Mouse (Mus musculus) MEL (cell line): ENCODE results near the gene Ugt1a2. TPM values are rescaled to one million over a fixed set of nuclear protein-coding genes. Genes with fewer than 3 reads are reported as not detected.
A peak's percentile ranks its signal among the peaks of the same experiment; 100 is the strongest.

Experiments
- DNase-seq: peaks from one replicate; pipeline ENCODE4 v3.0.0; 2011; ENCODE audit warnings: low read depth, low spot score
- H3K27ac ChIP-seq: 2 replicates; pipeline ENCODE4 v1.5.1; 2012; ENCODE audit warnings: low read depth, mild to moderate bottlenecking, control low read depth, low read length, moderate library complexity; ENCODE audit not compliant: control insufficient read depth
- H3K27me3 ChIP-seq, 2 experiments: fragments of 150-350 bp in 1 of 2; sonication (generic) in 1 of 2; 2 replicates each; pipeline ENCODE4 v1.6.1; 2012; ENCODE audit warnings: low read length in 2 of 2, mild to moderate bottlenecking in 2 of 2, improper control_type of control experiment in 1 of 2, moderate library complexity in 1 of 2; ENCODE audit not compliant: insufficient read depth in 2 of 2, control insufficient read depth in 1 of 2
- H3K36me3 ChIP-seq, 2 experiments: 2 replicates each; pipeline ENCODE4 v1.6.1; 2012 to 2014; ENCODE audit warnings: low read length in 2 of 2, improper control_type of control experiment in 1 of 2, inconsistent platforms in 1 of 2, mild to moderate bottlenecking in 1 of 2; ENCODE audit not compliant: insufficient read depth in 2 of 2, control insufficient read depth in 1 of 2
- H3K4me1 ChIP-seq, 2 experiments: fragments of 150-350 bp in 1 of 2; sonication (generic) in 1 of 2; 2 replicates each; pipeline ENCODE4 v1.6.1; 2012; ENCODE audit warnings: low read length in 2 of 2, improper control_type of control experiment in 1 of 2, mild to moderate bottlenecking in 1 of 2; ENCODE audit not compliant: insufficient read depth in 2 of 2, control insufficient read depth in 1 of 2
- H3K4me3 ChIP-seq, 2 experiments: fragments of 150-350 bp in 1 of 2; sonication (generic) in 1 of 2; 2 replicates each; pipeline ENCODE4 v1.5.1; 2012; ENCODE audit warnings: low read depth in 2 of 2, low read length in 2 of 2, mild to moderate bottlenecking in 2 of 2, moderate library complexity in 2 of 2, control low read depth in 1 of 2, improper control_type of control experiment in 1 of 2; ENCODE audit not compliant: control insufficient read depth in 1 of 2, insufficient read depth in 1 of 2
- H3K79me2 ChIP-seq: 2 replicates; pipeline ENCODE4 v1.6.1; 2012; ENCODE audit warnings: mild to moderate bottlenecking, low read length, moderate library complexity; ENCODE audit not compliant: control insufficient read depth, poor library complexity, insufficient read depth
- H3K9ac ChIP-seq: 2 replicates; pipeline ENCODE4 v1.6.1; 2012; ENCODE audit warnings: low read depth, mild to moderate bottlenecking, control low read depth, low read length, moderate library complexity; ENCODE audit not compliant: control insufficient read depth, poor library complexity, severe bottlenecking
- H3K9me3 ChIP-seq: fragments of 150-350 bp; sonication (generic); replicated peaks from 2 replicates; pipeline ENCODE4 v1.6.1; 2012; ENCODE audit warnings: mild to moderate bottlenecking, low read length, improper control_type of control experiment, moderate library complexity; ENCODE audit not compliant: insufficient read depth
- BHLHE40 ChIP-seq: IDR thresholded peaks from 2 replicates; pipeline ENCODE4 v1.6.1; 2012; ENCODE audit warnings: low read depth, mild to moderate bottlenecking, inconsistent platforms, low read length, improper control_type of control experiment, borderline replicate concordance
- CHD2 ChIP-seq: IDR thresholded peaks from 2 replicates; pipeline ENCODE4 v1.6.1; 2011; ENCODE audit warnings: low read length, improper control_type of control experiment
- CTCF ChIP-seq, 3 experiments: IDR thresholded peaks in 2 of 3; conservative IDR thresholded peaks in 1 of 3; 2 replicates each; pipeline ENCODE4 v1.5.1; 2011 to 2012; ENCODE audit warnings: low read length in 3 of 3, low read depth in 2 of 3, mild to moderate bottlenecking in 2 of 3, improper control_type of control experiment in 1 of 3, inconsistent platforms in 1 of 3, mixed read lengths in 1 of 3, moderate library complexity in 1 of 3; ENCODE audit not compliant: control insufficient read depth in 1 of 3, insufficient read depth in 1 of 3, poor library complexity in 1 of 3, severe bottlenecking in 1 of 3
- ELF1 ChIP-seq: IDR thresholded peaks from 2 replicates; pipeline ENCODE4 v1.6.1; 2014; ENCODE audit warnings: low read depth, mild to moderate bottlenecking, inconsistent platforms, low read length, improper control_type of control experiment, moderate library complexity
- EP300 ChIP-seq, 2 experiments: IDR thresholded peaks; 2 replicates each; pipeline ENCODE4 v1.6.1; 2011; ENCODE audit warnings: improper control_type of control experiment in 2 of 2, low read length in 2 of 2, low read depth in 1 of 2, mild to moderate bottlenecking in 1 of 2
- ETS1 ChIP-seq: IDR thresholded peaks from 2 replicates; pipeline ENCODE4 v1.6.1; 2012; ENCODE audit warnings: low read depth, mild to moderate bottlenecking, inconsistent platforms, low read length, improper control_type of control experiment, moderate library complexity
- GATA1 ChIP-seq: IDR thresholded peaks from 2 replicates; pipeline ENCODE4 v1.6.1; 2011; ENCODE audit warnings: low read depth, low read length, improper control_type of control experiment
- HCFC1 ChIP-seq: IDR thresholded peaks from 2 replicates; pipeline ENCODE4 v1.6.1; 2012; ENCODE audit warnings: low read depth, mild to moderate bottlenecking, inconsistent platforms, low read length, improper control_type of control experiment, moderate library complexity
- JUND ChIP-seq: IDR thresholded peaks from 2 replicates; pipeline ENCODE4 v1.6.1; 2011; ENCODE audit warnings: low read depth, mild to moderate bottlenecking, improper control_type of control experiment, low read length
- KAT2A ChIP-seq: conservative IDR thresholded peaks from 2 replicates; pipeline ENCODE4 v1.6.1; 2012; ENCODE audit warnings: low read depth, low read length, improper control_type of control experiment, inconsistent platforms
- MAFK ChIP-seq: IDR thresholded peaks from 2 replicates; pipeline ENCODE4 v1.6.1; 2011; ENCODE audit warnings: low read depth, mild to moderate bottlenecking, low read length, improper control_type of control experiment, borderline replicate concordance
- MAZ ChIP-seq: IDR thresholded peaks from 2 replicates; pipeline ENCODE4 v1.6.1; 2012; ENCODE audit warnings: low read depth, mild to moderate bottlenecking, inconsistent platforms, low read length, improper control_type of control experiment
- MEF2A ChIP-seq: IDR thresholded peaks from 2 replicates; pipeline ENCODE4 v1.6.1; 2014; ENCODE audit warnings: low read depth, mild to moderate bottlenecking, inconsistent platforms, low read length, improper control_type of control experiment; ENCODE audit not compliant: poor library complexity, insufficient replicate concordance, severe bottlenecking; ENCODE audit errors: extremely low read depth
- MXI1 ChIP-seq: IDR thresholded peaks from 2 replicates; pipeline ENCODE4 v1.6.1; 2011; ENCODE audit warnings: mild to moderate bottlenecking, low read depth, low read length, improper control_type of control experiment
- MYB ChIP-seq: IDR thresholded peaks from 2 replicates; pipeline ENCODE4 v1.6.1; 2011; ENCODE audit warnings: mild to moderate bottlenecking, low read depth, low read length, improper control_type of control experiment
- MYC ChIP-seq: IDR thresholded peaks from 2 replicates; pipeline ENCODE4 v1.6.1; 2011; ENCODE audit warnings: low read depth, mild to moderate bottlenecking, low read length, improper control_type of control experiment, moderate library complexity
- NELFE ChIP-seq: IDR thresholded peaks from 2 replicates; pipeline ENCODE4 v1.6.1; 2011; ENCODE audit warnings: low read depth, low read length, improper control_type of control experiment
- NRF1 ChIP-seq: IDR thresholded peaks from 2 replicates; pipeline ENCODE4 v1.6.1; 2014; ENCODE audit warnings: low read depth, mild to moderate bottlenecking, inconsistent platforms, low read length, improper control_type of control experiment, moderate library complexity; ENCODE audit not compliant: poor library complexity, insufficient read depth, severe bottlenecking
- POLR2A ChIP-seq, 2 experiments: IDR thresholded peaks; 2 replicates each; pipeline ENCODE4 v1.6.1; 2011 to 2012; ENCODE audit warnings: low read length in 2 of 2, mild to moderate bottlenecking in 2 of 2, control low read depth in 1 of 2, improper control_type of control experiment in 1 of 2, low read depth in 1 of 2, moderate library complexity in 1 of 2; ENCODE audit not compliant: control insufficient read depth in 1 of 2, insufficient read depth in 1 of 2, poor library complexity in 1 of 2
- POLR2AphosphoS2 ChIP-seq: IDR thresholded peaks from 2 replicates; pipeline ENCODE4 v1.6.1; 2011; ENCODE audit warnings: low read length, improper control_type of control experiment
- POLR2AphosphoS5 ChIP-seq: IDR thresholded peaks from 2 replicates; pipeline ENCODE4 v1.6.1; 2012; ENCODE audit warnings: low read depth, borderline replicate concordance, mild to moderate bottlenecking, inconsistent platforms, low read length, moderate library complexity, mixed read lengths
- RAD21 ChIP-seq: IDR thresholded peaks from 2 replicates; pipeline ENCODE4 v1.6.1; 2011; ENCODE audit warnings: mild to moderate bottlenecking, low read depth, low read length, improper control_type of control experiment
- RCOR1 ChIP-seq: IDR thresholded peaks from 2 replicates; pipeline ENCODE4 v1.6.1; 2012; ENCODE audit warnings: low read depth, mild to moderate bottlenecking, inconsistent platforms, low read length, improper control_type of control experiment
- SIN3A ChIP-seq: IDR thresholded peaks from 2 replicates; pipeline ENCODE4 v1.6.1; 2012; ENCODE audit warnings: low read length, improper control_type of control experiment, inconsistent platforms
- TBP ChIP-seq: IDR thresholded peaks from 2 replicates; pipeline ENCODE4 v1.8.0; 2011; ENCODE audit warnings: low read depth, low read length, improper control_type of control experiment
- TCF12 ChIP-seq: IDR thresholded peaks from 2 replicates; pipeline ENCODE4 v1.6.1; 2014; ENCODE audit warnings: low read depth, mild to moderate bottlenecking, inconsistent platforms, low read length, improper control_type of control experiment, moderate library complexity
- USF2 ChIP-seq, 2 experiments: IDR thresholded peaks; 2 replicates each; pipeline ENCODE4 v1.6.1; 2011 to 2012; ENCODE audit warnings: improper control_type of control experiment in 2 of 2, low read length in 2 of 2, borderline replicate concordance in 1 of 2, inconsistent platforms in 1 of 2, low read depth in 1 of 2, mild to moderate bottlenecking in 1 of 2; ENCODE audit not compliant: insufficient read depth in 1 of 2
- ZC3H11A ChIP-seq: IDR thresholded peaks from 2 replicates; pipeline ENCODE4 v1.6.1; 2012; ENCODE audit warnings: low read depth, mild to moderate bottlenecking, inconsistent platforms, low read length, improper control_type of control experiment
- ZMIZ1 ChIP-seq: IDR thresholded peaks from 2 replicates; pipeline ENCODE4 v1.6.1; 2012; ENCODE audit warnings: low read depth, mild to moderate bottlenecking, inconsistent platforms, low read length, improper control_type of control experiment, moderate library complexity
- polyA plus RNA-seq, 2 experiments: library from polyadenylated mRNA; stranded (reverse) in 1 of 2; unstranded in 1 of 2; fragments of >175 nt in 1 of 2; fragments of >200 nt in 1 of 2; gene quantifications; 2 replicates each; pipeline versions ENCODE4 v1.2.1 to v1.2.4; 2012; ENCODE audit warnings: low replicate concordance in 2 of 2, low read depth in 1 of 2; ENCODE audit not compliant: insufficient read length in 2 of 2, insufficient read depth in 1 of 2, missing spikeins in 1 of 2
- total RNA-seq: library from RNA; depleted of rRNA; stranded (reverse); fragments of 300-350 nt; gene quantifications from 2 replicates; pipeline ENCODE4 v1.2.3, GENCODE M21; 2012

The Ugt1a2 gene
- total and polyA plus RNA-seq, 3 experiments, result not detected

- Histone ChIP-seq H3K36me3 (peaks cover 14 to 24% of the 10 kb centered on the region in 2 experiments), H3K4me3 (no peak overlapping the region), H3K27me3 (no peaks in the 10 kb centered on the region), H3K79me2 (no peaks in the 10 kb centered on the region), H3K27ac (peak overlapping the region; percentile 31), H3K4me1 (peaks cover 7 to 17% of the 10 kb centered on the region in 2 experiments), H3K9ac (no peak overlapping the region), H3K9me3 (no peaks in the 10 kb centered on the region)
- DNase-seq, result peak; percentile 94
- TF ChIP-seq SIN3A (peak; percentile 53; the same call in 1 of the 2 replicates), JUND (no peak), ELF1 (no peak), ETS1 (peak; percentile 96), MAFK (no peak), ZMIZ1 (no peak), NELFE (0 out of 2 replicates have a peak, but pooled peaks have one; percentile 2), KAT2A (no peak), CTCF (IDR thresholded peaks at IDR 0.05 in 2 of 3, conservative IDR thresholded peaks at IDR 0.05 in 1 of 3; ENCODE audit: control insufficient read depth in 1 of 3, insufficient read depth in 1 of 3, low read depth in 2 of 3, low read length in 3 of 3, poor library complexity in 1 of 3, severe bottlenecking in 1 of 3) (no peak), CHD2 (peak; percentile 58; the same call in 1 of the 2 replicates), MYC (no peak), TBP (peak; percentile 31; the same call in 1 of the 2 replicates), EP300 (IDR thresholded peaks at IDR 0.05; ENCODE audit: low read depth in 1 of 2, low read length in 2 of 2) (peak; percentile 51 to 79), MAZ (no peak), USF2 (IDR thresholded peaks at IDR 0.05; ENCODE audit: borderline replicate concordance in 1 of 2, insufficient read depth in 1 of 2, low read depth in 1 of 2, low read length in 2 of 2) (no peak), TCF12 (0 out of 2 replicates have a peak, but pooled peaks have one; percentile 23), MYB (peak; percentile 53; the same call in 1 of the 2 replicates), ZC3H11A (0 out of 2 replicates have a peak, but pooled peaks have one; percentile 18), POLR2A (IDR thresholded peaks at IDR 0.05; ENCODE audit: control insufficient read depth in 1 of 2, insufficient read depth in 1 of 2, low read depth in 1 of 2, low read length in 2 of 2, poor library complexity in 1 of 2) (peak in 1 of 2 experiments; percentile 59; a peak in 2 of 4 replicates), HCFC1 (0 out of 2 replicates have a peak, but pooled peaks have one; percentile 23), POLR2AphosphoS5 (no peak), POLR2AphosphoS2 (peak; percentile 79), RAD21 (no peak), MEF2A (no peak), BHLHE40 (no peak), MXI1 (no peak), NRF1 (no peak), RCOR1 (no peak; the same call in 1 of the 2 replicates), GATA1 (no peak)
Measured at GRCm38 (mm10) chr1:88262255-88262654, 61.9 kb downstream of the Ugt1a2 start.
